Comparison of ENCODE assay signal across 8 mouse cellular contexts in genomic region chr3:107895720-107896569, GRCm38 (mm10). TPM values are rescaled to one million over a fixed set of nuclear protein-coding genes. Genes with fewer than 3 reads are reported as not detected.
DNase-seq lines count a peak whose midpoint lies in the region.

TSS of gene Gstm5 (plus strand) at chr3:107895821.

- H3K4me3 ChIP-seq in macrophage (ENCODE audit: inconsistent target), result peak within 1 kb of the TSS; percentile 28

- no peaks in the 10 kb centered on the region for H3K79me2 ChIP-seq in macrophage (ENCODE audit: inconsistent target)

- H3K27ac ChIP-seq in macrophage, result no peak within 1 kb of the TSS

- peak; percentile 93 for DNase-seq in adrenal gland, postnatal 14 days
- peak; percentile 74 for DNase-seq in embryo, embryonic 11.5 days (ENCODE audit: low read depth, low spot score)
- peak; percentile 81 for DNase-seq in gastrocnemius, postnatal 25 days
- peak; percentile 38 for DNase-seq in induced T-regulatory cell, adult 2 months (ENCODE audit: low read depth)
- DNase-seq in left cerebral cortex, adult 8-10 months (ENCODE audit: low spot score in 2 of 2), result peak; percentile 82 to 88
- peak; percentile 93 for DNase-seq in right cerebral cortex, adult 18-20 months
- DNase-seq in urinary bladder, postnatal 36 days (ENCODE audit: low spot score in 2 of 2), result peak; percentile 71 to 80

- WGBS in macrophage (ENCODE audit: missing documents), result 9% methylated on average over 40 of the region's 40 CpGs

- H3K36me3 ChIP-seq in macrophage (ENCODE audit: inconsistent target), result no peaks in the 10 kb centered on the region

RNA-seq across cellular contexts. Expression of gene Gstm5, which starts in this region (rescaled TPM):
- total RNA-seq in adrenal gland, postnatal 14 days (2021), result 28.2 and 30.2 TPM in 2 replicates
- total RNA-seq in gastrocnemius, postnatal 25 days (2021), result 10 to 100 TPM; 72.6 to 73.7 TPM
- total RNA-seq in left cerebral cortex, adult 8-10 months (2022), result 100 to 1,000 TPM; 212 to 271 (median 244) TPM
- 1 to 10 TPM in 4 of 26 experiments, under 1 TPM in 1, not detected in 21; 0.91 to 7.0 (median 1.4) TPM for total RNA-seq in macrophage (2018; cell fraction: chromatin; rRNA removed)
- 10 to 100 TPM in 9 of 26 experiments, 1 to 10 TPM in 17; 2.4 to 16.2 (median 6.6) TPM for total RNA-seq in macrophage (2018; cell fraction: cytosol; rRNA removed)
- total RNA-seq in macrophage (2018; cell fraction: nucleus; rRNA removed), result 1 to 10 TPM in 15 of 26 experiments, under 1 TPM in 6, not detected in 5; 0.52 to 2.8 (median 1.5) TPM
- 10.0 to 14.8 TPM (median 14.2 TPM) in 3 replicates for polyA plus RNA-seq in macrophage (2018)

Comparison
In these comparisons a context has a peak if more than half of its experiments do, and no peak if none do; other contexts are left out.
1. DNase-seq: peak in every context shown above with its lines; median percentile 93 in adrenal gland, postnatal 14 days; 93 in right cerebral cortex, adult 18-20 months; 85 in left cerebral cortex, adult 8-10 months; 81 in gastrocnemius, postnatal 25 days; 76 in urinary bladder, postnatal 36 days; 74 in embryo, embryonic 11.5 days; 38 in induced T-regulatory cell, adult 2 months.